Mouse (Mus musculus) embryo, embryonic 10 days (tissue): ENCODE data around the gene Padi4.

ENCODE experiments used
- DNase-seq: peaks from one replicate; pipeline ENCODE4 v3.0.0-alpha.2; 2015; ENCODE audit warnings: low spot score

Gene Padi4

GRCm38 (mm10) chr4:140774025-140774800 is at the start of gene Padi4:
Gene Padi4, minus strand, starts transcription at chr4:140774236.
- no peak for DNase-seq

- DNase-seq, result peak; percentile 52
Measured at GRCm38 (mm10) chr4:140821988-140822387, 48.0 kb upstream of the Padi4 start.

- DNase-seq, result no peak
Measured at GRCm38 (mm10) chr4:140817413-140817812, 43.4 kb upstream of the Padi4 start.

GRCm38 (mm10) chr4:140815996-140816917 is 42.2 kb upstream of the Padi4 start:
- DNase-seq, result no peak

- DNase-seq, result no peak
Measured at GRCm38 (mm10) chr4:140815496-140815895, 41.5 kb upstream of the Padi4 start.

GRCm38 (mm10) chr4:140814241-140815225 is 40.5 kb upstream of the Padi4 start:
- DNase-seq, result peak; percentile 69

GRCm38 (mm10) chr4:140813358-140814185 is 39.5 kb upstream of the Padi4 start:
- DNase-seq, result no peak

GRCm38 (mm10) chr4:140812609-140813008 is 38.6 kb upstream of the Padi4 start:
- no peak for DNase-seq

- DNase-seq, result no peak
Measured at GRCm38 (mm10) chr4:140812191-140812590, 38.2 kb upstream of the Padi4 start.

GRCm38 (mm10) chr4:140810458-140811260 is 36.6 kb upstream of the Padi4 start, which contains the start of gene Padi3:
Gene Padi3, minus strand, starts transcription at chr4:140810648.
- DNase-seq, result peak; percentile 30

GRCm38 (mm10) chr4:140809118-140809517 is 35.1 kb upstream of the Padi4 start:
- DNase-seq, result no peak

- no peak for DNase-seq
Measured at GRCm38 (mm10) chr4:140804601-140805000, 30.6 kb upstream of the Padi4 start.

GRCm38 (mm10) chr4:140801364-140801763 is 27.3 kb upstream of the Padi4 start:
- no peak for DNase-seq

- no peak for DNase-seq
Measured at GRCm38 (mm10) chr4:140796786-140797185, 22.8 kb upstream of the Padi4 start.

- no peak for DNase-seq
Measured at GRCm38 (mm10) chr4:140794678-140795077, 20.6 kb upstream of the Padi4 start.

- peak; percentile 18 for DNase-seq
Measured at GRCm38 (mm10) chr4:140793795-140794194, 19.8 kb upstream of the Padi4 start.

GRCm38 (mm10) chr4:140792584-140792983 is 18.5 kb upstream of the Padi4 start:
- no peak for DNase-seq

GRCm38 (mm10) chr4:140791071-140791470 is 17.0 kb upstream of the Padi4 start:
- DNase-seq, result no peak

- no peak for DNase-seq
Measured at GRCm38 (mm10) chr4:140789983-140790382, 15.9 kb upstream of the Padi4 start.

GRCm38 (mm10) chr4:140788983-140789382 is 14.9 kb upstream of the Padi4 start:
- DNase-seq, result peak; percentile 78
